Mouse (Mus musculus) small intestine, adult 2 months (tissue): ENCODE data around the gene Syt8.

Source experiments
- CTCF ChIP-seq: fragments of 200-500 bp; IDR thresholded peaks from 2 replicates; pipeline ENCODE4 v1.5.1; 2012; ENCODE audit warnings: low read depth, mild to moderate bottlenecking, control low read depth, inconsistent platforms, low read length, moderate library complexity, mixed read lengths; ENCODE audit not compliant: insufficient replicate concordance, insufficient read length; ENCODE audit errors: extremely low read depth
- POLR2A ChIP-seq: fragments of 200-500 bp; IDR thresholded peaks from 2 replicates; pipeline ENCODE4 v1.6.1; 2012; ENCODE audit warnings: low read depth, mild to moderate bottlenecking, control low read depth, inconsistent platforms, low read length, moderate library complexity

DNA sequence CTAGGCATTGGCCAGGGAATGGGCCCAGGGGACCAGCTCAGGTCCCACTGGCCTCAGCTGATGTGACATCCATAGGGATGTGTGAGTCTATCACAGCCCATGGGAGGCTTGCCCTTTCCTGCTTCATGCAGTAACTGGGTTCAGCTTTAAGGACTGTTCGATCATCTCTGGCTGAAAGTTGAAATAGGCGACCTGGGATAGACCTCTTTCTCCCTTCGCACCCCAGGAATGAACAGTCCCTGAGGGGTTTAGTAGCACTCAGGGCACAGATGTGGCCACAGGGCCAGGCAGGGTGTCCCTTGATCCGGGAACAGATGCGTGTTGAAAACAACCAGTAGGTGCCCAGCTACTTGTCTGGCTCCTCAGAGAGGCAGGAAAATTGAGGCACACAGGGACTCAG lies 41.6 kb downstream of the Syt8 start:
- TF ChIP-seq CTCF (no peak), POLR2A (no peak)
